Mouse (Mus musculus) liver, adult 10 weeks (tissue): Measurements from ENCODE around the gene Ncf4. TPM values are rescaled to one million over a fixed set of nuclear protein-coding genes. Genes with fewer than 3 reads are reported as not detected.

Experiments
- polyA plus RNA-seq: library from polyadenylated mRNA; stranded (reverse); fragments of 350-450 nt; fragmentation: Illumina TruSeq; extraction: RNeasy Lipid Tissue Mini Kit (QIAGEN cat#74804); gene quantifications from one replicate; pipeline ENCODE4 v1.2.3, GENCODE M21; 2014; ENCODE audit warnings: low read depth, low replicate concordance

Gene Ncf4
- not detected for polyA plus RNA-seq

GRCm38 (mm10) chr15:78244695-78245492 is at the start of gene Ncf4:
Ncf4 (plus strand) TSS chr15:78244801.

GRCm38 (mm10) chr15:78206312-78206711 is 38.3 kb upstream of the Ncf4 start, which contains the start of gene Pvalb:
Pvalb (minus strand) TSS chr15:78206400.

GRCm38 (mm10) chr15:78305341-78305933 is 60.8 kb downstream of the Ncf4 start, which contains the start of gene Csf2rb2:
Csf2rb2 (minus strand) TSS chr15:78305721.

Other genes starting within 250 kb of the Ncf4 start
- not detected for gene Cacng2, start 124.8 kb upstream of the Ncf4 start, polyA plus RNA-seq
- 4.1 TPM for gene Ift27, start 70.7 kb upstream of the Ncf4 start, polyA plus RNA-seq
- not detected for gene Pvalb, start 38.4 kb upstream of the Ncf4 start, polyA plus RNA-seq
- 0.42 TPM for gene Csf2rb2, start 60.9 kb downstream of the Ncf4 start, polyA plus RNA-seq
- 1.1 TPM for gene Csf2rb, start 81.0 kb downstream of the Ncf4 start, polyA plus RNA-seq
- not detected for gene Tex33, start 151.1 kb downstream of the Ncf4 start, polyA plus RNA-seq
- gene Tst, start 161.1 kb downstream of the Ncf4 start, polyA plus RNA-seq: 15.5 TPM
- 9.0 TPM for gene Mpst, start 161.6 kb downstream of the Ncf4 start, polyA plus RNA-seq
- not detected for gene Kctd17, start 183.8 kb downstream of the Ncf4 start, polyA plus RNA-seq
- gene Tmprss6, start 223.8 kb downstream of the Ncf4 start, polyA plus RNA-seq: 15.9 TPM